ENCODE assay signal across 25 mouse cellular contexts in genomic region chr1:149758783-149759132, GRCm38 (mm10).
A peak's percentile ranks its signal among the peaks of the same experiment; 100 is the strongest.
DNase-seq lines count a peak whose midpoint lies in the region; ATAC-seq and TF ChIP-seq lines count a peak whose summit lies in the region.
"Had no signal": no experiment of that assay in that cellular context is flagged by ENCODE, and none has a peak within 500 bp of the region (broad histone marks: within the 10 kb centered on the region; RNA-seq: fewer than 3 reads in every experiment).

No protein-coding gene starts in this region.

- no peak for TF ChIP-seq CTCF in midbrain, postnatal 0 days (IDR thresholded peaks at IDR 0.05)

- no peaks in the 10 kb centered on the region for H3K9me3 ChIP-seq in forebrain, embryonic 13.5 days (replicated peaks)
- no peaks in the 10 kb centered on the region for H3K9me3 ChIP-seq in forebrain, embryonic 11.5 days (ENCODE audit: control insufficient read depth, low read length)
- H3K9me3 ChIP-seq in intestine, embryonic 15.5 days, result no peaks in the 10 kb centered on the region
- no peaks in the 10 kb centered on the region for H3K9me3 ChIP-seq in intestine, embryonic 16.5 days (ENCODE audit: control insufficient read depth, low read length)
- no peaks in the 10 kb centered on the region for H3K9me3 ChIP-seq in neural tube, embryonic 11.5 days (ENCODE audit: control insufficient read depth, low read length)
- H3K9me3 ChIP-seq in neural tube, embryonic 15.5 days (replicated peaks), result no peaks in the 10 kb centered on the region
- H3K9me3 ChIP-seq in midbrain, postnatal 0 days (ENCODE audit: low read length), result no peaks in the 10 kb centered on the region
- H3K9me3 ChIP-seq: embryonic facial prominence, embryonic 10.5 days; embryonic facial prominence, embryonic 15.5 days; heart, embryonic 10.5 days; heart, embryonic 15.5 days; limb, embryonic 15.5 days; liver, embryonic 13.5 days; stomach, embryonic 15.5 days had no signal

- H3K36me3 ChIP-seq in forebrain, embryonic 13.5 days (ENCODE audit: poor library complexity, severe bottlenecking), result no peaks in the 10 kb centered on the region
- H3K36me3 ChIP-seq in forebrain, embryonic 11.5 days (ENCODE audit: control insufficient read depth, insufficient read depth, low read length), result no peaks in the 10 kb centered on the region
- H3K36me3 ChIP-seq in intestine, embryonic 15.5 days, result no peaks in the 10 kb centered on the region
- H3K36me3 ChIP-seq in intestine, embryonic 16.5 days (ENCODE audit: control insufficient read depth, insufficient read depth, low read length), result no peaks in the 10 kb centered on the region
- no peaks in the 10 kb centered on the region for H3K36me3 ChIP-seq in neural tube, embryonic 11.5 days (ENCODE audit: control insufficient read depth, insufficient read depth, low read length)
- H3K36me3 ChIP-seq in neural tube, embryonic 15.5 days, result no peaks in the 10 kb centered on the region
- H3K36me3 ChIP-seq in midbrain, postnatal 0 days (ENCODE audit: insufficient read depth, low read length), result no peaks in the 10 kb centered on the region
- H3K36me3 ChIP-seq: embryonic facial prominence, embryonic 10.5 days; embryonic facial prominence, embryonic 15.5 days; G1E; heart, embryonic 10.5 days; heart, embryonic 15.5 days; limb, embryonic 15.5 days; liver, embryonic 13.5 days; stomach, embryonic 15.5 days had no signal

- WGBS in forebrain, embryonic 13.5 days, result 89% methylated on average over 2 of the region's 2 CpGs
- WGBS in forebrain, embryonic 11.5 days, result 88% methylated on average over 2 of the region's 2 CpGs
- 76% methylated on average over 2 of the region's 2 CpGs for WGBS in intestine, embryonic 15.5 days
- WGBS in intestine, embryonic 16.5 days, result 88% methylated on average over 2 of the region's 2 CpGs
- WGBS in neural tube, embryonic 11.5 days, result 90% methylated on average over 2 of the region's 2 CpGs
- 85% methylated on average over 2 of the region's 2 CpGs for WGBS in neural tube, embryonic 15.5 days
- WGBS in midbrain, postnatal 0 days, result 87% methylated on average over 2 of the region's 2 CpGs

- no peak overlapping the region for H3K4me2 ChIP-seq in forebrain, embryonic 13.5 days
- no peak overlapping the region for H3K4me2 ChIP-seq in forebrain, embryonic 11.5 days (ENCODE audit: low read depth, low read length, severe bottlenecking)
- H3K4me2 ChIP-seq in intestine, embryonic 15.5 days (replicated peaks), result no peak overlapping the region
- no peak overlapping the region for H3K4me2 ChIP-seq in intestine, embryonic 16.5 days (ENCODE audit: low read depth, low read length)
- H3K4me2 ChIP-seq in neural tube, embryonic 11.5 days (ENCODE audit: low read depth), result no peak overlapping the region
- H3K4me2 ChIP-seq in neural tube, embryonic 15.5 days, result no peak overlapping the region
- no peak overlapping the region for H3K4me2 ChIP-seq in midbrain, postnatal 0 days (ENCODE audit: low read depth, low read length, poor library complexity, severe bottlenecking)
- H3K4me2 ChIP-seq: embryonic facial prominence, embryonic 15.5 days; heart, embryonic 15.5 days; limb, embryonic 15.5 days; liver, embryonic 13.5 days; stomach, embryonic 15.5 days had no signal

- no peak overlapping the region for H3K27ac ChIP-seq in forebrain, embryonic 13.5 days
- no peak overlapping the region for H3K27ac ChIP-seq in forebrain, embryonic 11.5 days (ENCODE audit: low read depth, low read length)
- H3K27ac ChIP-seq in intestine, embryonic 15.5 days, result no peak overlapping the region
- no peak overlapping the region for H3K27ac ChIP-seq in intestine, embryonic 16.5 days (ENCODE audit: low read length)
- H3K27ac ChIP-seq in neural tube, embryonic 11.5 days (ENCODE audit: low read depth, low read length), result no peak overlapping the region
- no peak overlapping the region for H3K27ac ChIP-seq in neural tube, embryonic 15.5 days (replicated peaks)
- H3K27ac ChIP-seq in midbrain, postnatal 0 days (ENCODE audit: low read depth, low read length), result no peak overlapping the region
- H3K27ac ChIP-seq: embryonic facial prominence, embryonic 10.5 days; embryonic facial prominence, embryonic 15.5 days; heart, embryonic 10.5 days; heart, embryonic 15.5 days; left cerebral cortex, adult 2 months; limb, embryonic 15.5 days; liver, embryonic 13.5 days; stomach, embryonic 15.5 days had no signal

- H3K4me1 ChIP-seq in forebrain, embryonic 13.5 days, result no peaks in the 10 kb centered on the region
- H3K4me1 ChIP-seq in forebrain, embryonic 11.5 days (replicated peaks; ENCODE audit: control insufficient read depth, insufficient read depth, low read length), result no peaks in the 10 kb centered on the region
- no peaks in the 10 kb centered on the region for H3K4me1 ChIP-seq in intestine, embryonic 15.5 days (replicated peaks)
- H3K4me1 ChIP-seq in intestine, embryonic 16.5 days (ENCODE audit: control insufficient read depth, insufficient read depth, low read length), result no peaks in the 10 kb centered on the region
- no peaks in the 10 kb centered on the region for H3K4me1 ChIP-seq in neural tube, embryonic 11.5 days (ENCODE audit: control insufficient read depth, insufficient read depth, low read length)
- H3K4me1 ChIP-seq in neural tube, embryonic 15.5 days, result no peaks in the 10 kb centered on the region
- H3K4me1 ChIP-seq in midbrain, postnatal 0 days (ENCODE audit: insufficient read depth, low read length), result no peaks in the 10 kb centered on the region
- H3K4me1 ChIP-seq: embryonic facial prominence, embryonic 10.5 days; embryonic facial prominence, embryonic 15.5 days; heart, embryonic 10.5 days; limb, embryonic 15.5 days; liver, embryonic 13.5 days; stomach, embryonic 15.5 days had no signal

- H3K4me3 ChIP-seq in forebrain, embryonic 13.5 days, result no peak overlapping the region
- no peak overlapping the region for H3K4me3 ChIP-seq in forebrain, embryonic 11.5 days (ENCODE audit: low read depth, low read length)
- no peak overlapping the region for H3K4me3 ChIP-seq in intestine, embryonic 15.5 days (replicated peaks)
- H3K4me3 ChIP-seq in intestine, embryonic 16.5 days (ENCODE audit: low read length), result no peak overlapping the region
- H3K4me3 ChIP-seq in neural tube, embryonic 11.5 days (ENCODE audit: low read depth, low read length), result no peak overlapping the region
- no peak overlapping the region for H3K4me3 ChIP-seq in neural tube, embryonic 15.5 days (replicated peaks)
- no peak overlapping the region for H3K4me3 ChIP-seq in midbrain, postnatal 0 days (ENCODE audit: low read depth, low read length)
- H3K4me3 ChIP-seq: embryonic facial prominence, embryonic 10.5 days; embryonic facial prominence, embryonic 15.5 days; heart, embryonic 10.5 days; heart, embryonic 15.5 days; left cerebral cortex, adult 2 months; limb, embryonic 15.5 days; liver, embryonic 13.5 days; stomach, embryonic 15.5 days had no signal

- peak; percentile 36; the same call in 1 of the 2 replicates for ATAC-seq in forebrain, embryonic 13.5 days
- ATAC-seq in forebrain, embryonic 11.5 days (replicated peaks; ENCODE audit: low FRiP score), result no peak; the same call in 1 of the 2 replicates
- ATAC-seq in intestine, embryonic 15.5 days, result 0 out of 2 replicates have a peak, but pooled peaks have one; percentile 10
- no peak for ATAC-seq in intestine, embryonic 16.5 days
- 0 out of 2 replicates have a peak, but pooled peaks have one; percentile 10 for ATAC-seq in neural tube, embryonic 11.5 days (ENCODE audit: insufficient read depth, low FRiP score, low TSS enrichment)
- no peak for ATAC-seq in neural tube, embryonic 15.5 days (ENCODE audit: low FRiP score)
- 0 out of 2 replicates have a peak, but pooled peaks have one; percentile 47 for ATAC-seq in midbrain, postnatal 0 days (ENCODE audit: low FRiP score)
- ATAC-seq: lung, postnatal 0 days had no signal

- DNase-seq in forebrain, embryonic 11.5 days (ENCODE audit: low spot score), result no peak
- no peak for DNase-seq in neural tube, embryonic 11.5 days (ENCODE audit: low spot score)
- no peak for DNase-seq in midbrain, postnatal 0 days (ENCODE audit: low spot score)
- DNase-seq in urinary bladder, postnatal 14 days (ENCODE audit: low spot score), result no peak
- DNase-seq: adrenal gland, postnatal 10 days; gastrocnemius, postnatal 25 days; heart, adult 11 months; kidney, adult 11 months; liver, embryonic 13.5 days; lung, adult 18-20 months; lung, postnatal 4 days; right cerebral cortex, postnatal 14 days had no signal

- no peak overlapping the region for H3K9ac ChIP-seq in forebrain, embryonic 13.5 days
- H3K9ac ChIP-seq in forebrain, embryonic 11.5 days (ENCODE audit: low read length), result no peak overlapping the region
- no peak overlapping the region for H3K9ac ChIP-seq in intestine, embryonic 15.5 days
- no peak overlapping the region for H3K9ac ChIP-seq in intestine, embryonic 16.5 days (ENCODE audit: low read depth, low read length)
- H3K9ac ChIP-seq in neural tube, embryonic 11.5 days (ENCODE audit: low read length), result no peak overlapping the region
- no peak overlapping the region for H3K9ac ChIP-seq in neural tube, embryonic 15.5 days (replicated peaks)
- H3K9ac ChIP-seq in midbrain, postnatal 0 days (replicated peaks; ENCODE audit: low read length, poor library complexity, severe bottlenecking), result no peak overlapping the region
- H3K9ac ChIP-seq: embryonic facial prominence, embryonic 15.5 days; heart, embryonic 15.5 days; limb, embryonic 15.5 days; liver, embryonic 13.5 days; stomach, embryonic 15.5 days had no signal

- no peaks in the 10 kb centered on the region for H3K27me3 ChIP-seq in forebrain, embryonic 13.5 days
- no peaks in the 10 kb centered on the region for H3K27me3 ChIP-seq in forebrain, embryonic 11.5 days (ENCODE audit: control insufficient read depth, insufficient read depth, low read length)
- H3K27me3 ChIP-seq in intestine, embryonic 15.5 days (replicated peaks), result no peaks in the 10 kb centered on the region
- no peaks in the 10 kb centered on the region for H3K27me3 ChIP-seq in intestine, embryonic 16.5 days (replicated peaks; ENCODE audit: control insufficient read depth, insufficient read depth, low read length)
- no peaks in the 10 kb centered on the region for H3K27me3 ChIP-seq in neural tube, embryonic 11.5 days (ENCODE audit: control insufficient read depth, insufficient read depth, low read length)
- no peaks in the 10 kb centered on the region for H3K27me3 ChIP-seq in neural tube, embryonic 15.5 days (replicated peaks)
- no peaks in the 10 kb centered on the region for H3K27me3 ChIP-seq in midbrain, postnatal 0 days (ENCODE audit: insufficient read depth, low read length)
- H3K27me3 ChIP-seq: embryonic facial prominence, embryonic 15.5 days; heart, embryonic 15.5 days; limb, embryonic 15.5 days; liver, embryonic 13.5 days; stomach, embryonic 15.5 days had no signal

Comparison
In these comparisons a context has a peak if more than half of its experiments do, and no peak if none do; other contexts are left out.
1. ATAC-seq: peak in forebrain, embryonic 13.5 days (single experiment), intestine, embryonic 15.5 days (single experiment), neural tube, embryonic 11.5 days (single experiment) and midbrain, postnatal 0 days (single experiment); none in forebrain, embryonic 11.5 days (single experiment), intestine, embryonic 16.5 days (single experiment) and neural tube, embryonic 15.5 days (single experiment).